Mouse (Mus musculus): ENCODE data around the gene Csf1.

Gene Csf1

DNA sequence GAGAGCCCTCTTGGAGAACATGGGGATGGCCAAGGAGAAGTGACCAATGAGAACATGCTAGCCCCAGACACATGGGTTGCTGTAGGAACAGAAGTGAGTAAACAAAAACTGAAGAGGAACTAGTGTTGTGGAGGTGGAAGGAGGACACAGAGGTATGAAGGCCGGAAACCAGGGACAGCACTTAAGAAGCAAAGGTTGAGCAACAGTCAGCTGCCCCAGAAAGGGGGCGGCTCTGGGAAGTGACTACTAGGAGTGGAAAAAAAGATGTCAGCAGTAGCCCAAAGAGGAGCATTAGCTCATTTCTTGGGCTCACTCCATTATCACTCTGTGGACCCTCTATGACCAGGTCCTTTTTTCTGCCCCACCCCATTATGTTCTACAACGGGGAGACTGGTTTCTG, 23.0 kb upstream of the Csf1 start:
- DNase-seq (ENCODE audit: low read depth, low spot score): no peak

DNA sequence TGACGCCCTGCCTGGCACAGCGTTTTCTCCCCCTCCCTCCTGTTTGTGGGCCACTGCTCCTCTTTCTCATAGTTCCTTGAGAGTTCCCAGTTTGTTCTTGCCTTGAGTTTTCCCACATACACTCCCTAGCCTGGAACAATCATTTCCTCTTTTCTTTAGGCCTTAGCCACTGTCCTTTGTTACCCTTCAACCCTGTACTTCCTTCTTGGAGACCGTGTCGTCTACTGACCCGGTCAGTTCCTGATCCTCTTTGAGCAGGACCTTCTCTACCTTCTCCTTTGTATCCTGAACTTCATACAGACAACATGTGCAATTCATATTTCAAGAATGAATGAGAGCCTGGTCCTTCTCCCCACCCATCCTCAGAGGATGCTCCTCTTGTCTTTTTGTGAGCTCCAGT, 21.0 kb upstream of the Csf1 start:
- DNase-seq (ENCODE audit: low read depth, low spot score): no peak

DNA sequence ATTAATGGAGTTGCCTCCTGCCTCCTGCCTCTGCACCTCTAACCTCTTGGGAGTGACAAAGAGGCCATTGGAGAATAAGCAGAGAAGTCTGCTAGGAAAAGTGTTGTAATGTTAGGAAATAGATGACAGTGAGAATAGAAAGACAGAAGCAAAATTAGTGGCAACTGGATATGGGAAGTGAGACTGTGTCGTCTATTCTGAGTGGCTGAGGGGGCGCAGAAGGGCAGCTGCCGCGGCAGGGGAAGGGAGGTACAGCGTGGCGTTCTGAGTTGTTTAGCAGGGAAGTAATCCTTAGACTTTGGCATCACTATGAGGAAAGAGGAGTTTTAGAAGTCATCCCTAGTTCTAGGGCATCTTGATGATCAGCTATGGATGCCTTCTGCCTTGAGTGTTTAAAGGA, 17.7 kb upstream of the Csf1 start:
- no peak for DNase-seq (ENCODE audit: low read depth, low spot score)

DNA sequence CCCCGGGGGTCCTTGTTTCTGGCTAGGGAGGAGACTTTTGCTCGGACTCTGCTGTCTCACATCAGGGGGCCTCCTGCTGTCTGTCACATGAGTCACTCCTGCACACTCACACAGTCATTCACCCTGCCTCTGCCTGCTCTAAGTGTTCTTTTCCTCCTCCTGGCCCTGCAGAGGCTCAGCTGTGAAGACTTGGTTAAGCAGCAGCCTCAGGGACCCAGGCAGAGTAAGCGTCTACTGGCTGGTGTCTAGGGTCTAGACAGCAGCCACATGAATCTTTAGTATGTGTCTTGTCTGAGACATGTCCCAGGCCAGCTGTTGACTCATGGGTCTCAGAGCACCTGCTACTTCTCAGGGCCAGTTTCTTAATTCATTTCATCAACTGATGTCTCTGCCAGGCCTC, 16.0 kb upstream of the Csf1 start:
- no peak for DNase-seq (ENCODE audit: low read depth, low spot score)

DNA sequence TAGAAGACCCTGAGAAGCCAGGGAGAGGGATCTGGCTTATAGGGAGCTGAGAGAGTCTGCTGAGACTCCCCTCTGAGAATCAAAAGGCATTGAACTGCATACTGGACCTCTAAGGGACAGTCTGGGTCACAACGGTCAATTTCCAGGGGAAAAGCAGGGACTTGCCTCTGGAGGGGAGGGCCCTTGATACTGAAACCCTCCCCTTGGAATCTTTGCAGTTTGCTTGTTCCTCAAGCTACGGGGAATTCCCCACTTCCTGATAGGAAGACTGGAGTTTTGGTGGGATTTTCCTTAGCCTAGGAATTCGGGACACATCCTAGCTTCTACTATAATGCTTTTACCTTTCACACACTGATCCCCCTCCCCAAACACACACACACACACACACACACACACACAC, 15.5 kb upstream of the Csf1 start:
- DNase-seq (ENCODE audit: low read depth, low spot score): no peak

DNA sequence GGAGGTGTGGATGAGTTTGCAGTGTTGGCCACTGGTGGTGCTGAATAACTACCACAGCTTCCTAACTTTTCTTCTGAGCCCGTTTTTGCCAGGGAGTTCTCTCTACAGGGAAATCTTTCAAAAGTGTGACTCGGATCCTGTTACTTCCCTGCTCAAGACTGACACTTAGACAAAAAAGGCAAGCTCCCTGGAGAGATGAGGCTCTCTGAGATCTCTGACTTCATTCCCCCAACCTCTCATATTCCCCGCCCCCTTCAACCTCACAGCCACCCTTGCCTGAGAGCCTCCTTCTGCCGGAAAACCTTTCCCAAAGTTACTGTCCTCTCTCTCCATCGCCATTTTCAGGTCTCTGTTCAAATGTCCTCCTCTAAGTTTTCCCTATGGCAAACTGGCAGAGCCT, 14.8 kb upstream of the Csf1 start:
- DNase-seq (ENCODE audit: low read depth, low spot score): no peak

DNA sequence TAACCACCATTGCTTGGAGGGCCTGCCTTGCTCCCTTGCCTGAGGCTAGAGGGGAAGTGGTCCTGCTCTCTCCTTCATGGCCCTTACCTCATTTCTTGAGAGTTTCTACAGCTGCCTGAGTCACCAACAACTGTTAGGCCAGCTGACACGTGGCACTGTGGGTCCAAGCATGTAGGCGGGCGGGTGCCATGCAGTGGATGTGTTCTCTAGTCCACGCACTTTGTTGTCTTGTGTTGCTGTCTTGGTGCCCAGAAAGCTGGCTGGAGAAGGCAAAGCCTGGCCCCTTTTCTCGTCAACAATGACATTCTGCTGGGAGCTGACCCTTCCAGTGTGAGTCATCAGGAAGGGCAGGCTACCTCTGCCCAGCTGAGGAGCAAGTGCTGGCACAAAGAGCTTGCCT, 12.6 kb upstream of the Csf1 start:
- no peak for DNase-seq (ENCODE audit: low read depth, low spot score)

DNA sequence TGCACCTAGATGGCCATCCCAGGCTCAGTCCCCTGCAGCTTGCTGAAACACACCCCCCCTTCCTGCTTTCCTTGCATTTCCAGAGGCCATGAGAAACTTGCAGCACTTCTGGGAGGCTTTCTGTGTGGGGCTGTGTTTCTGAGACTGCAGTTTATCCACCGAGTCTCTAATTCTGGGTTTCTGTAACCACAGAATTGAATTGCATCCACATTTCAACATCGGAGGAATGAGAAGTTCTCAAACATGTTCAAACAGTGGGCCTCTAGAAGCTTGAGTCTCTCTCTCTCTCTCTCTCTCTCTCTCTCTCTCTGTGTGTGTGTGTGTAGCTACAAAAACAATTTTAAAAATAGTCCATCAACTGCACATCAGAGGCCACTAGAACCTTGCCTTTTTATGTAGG, 9.4 kb upstream of the Csf1 start:
- DNase-seq (ENCODE audit: low read depth, low spot score): no peak

DNA sequence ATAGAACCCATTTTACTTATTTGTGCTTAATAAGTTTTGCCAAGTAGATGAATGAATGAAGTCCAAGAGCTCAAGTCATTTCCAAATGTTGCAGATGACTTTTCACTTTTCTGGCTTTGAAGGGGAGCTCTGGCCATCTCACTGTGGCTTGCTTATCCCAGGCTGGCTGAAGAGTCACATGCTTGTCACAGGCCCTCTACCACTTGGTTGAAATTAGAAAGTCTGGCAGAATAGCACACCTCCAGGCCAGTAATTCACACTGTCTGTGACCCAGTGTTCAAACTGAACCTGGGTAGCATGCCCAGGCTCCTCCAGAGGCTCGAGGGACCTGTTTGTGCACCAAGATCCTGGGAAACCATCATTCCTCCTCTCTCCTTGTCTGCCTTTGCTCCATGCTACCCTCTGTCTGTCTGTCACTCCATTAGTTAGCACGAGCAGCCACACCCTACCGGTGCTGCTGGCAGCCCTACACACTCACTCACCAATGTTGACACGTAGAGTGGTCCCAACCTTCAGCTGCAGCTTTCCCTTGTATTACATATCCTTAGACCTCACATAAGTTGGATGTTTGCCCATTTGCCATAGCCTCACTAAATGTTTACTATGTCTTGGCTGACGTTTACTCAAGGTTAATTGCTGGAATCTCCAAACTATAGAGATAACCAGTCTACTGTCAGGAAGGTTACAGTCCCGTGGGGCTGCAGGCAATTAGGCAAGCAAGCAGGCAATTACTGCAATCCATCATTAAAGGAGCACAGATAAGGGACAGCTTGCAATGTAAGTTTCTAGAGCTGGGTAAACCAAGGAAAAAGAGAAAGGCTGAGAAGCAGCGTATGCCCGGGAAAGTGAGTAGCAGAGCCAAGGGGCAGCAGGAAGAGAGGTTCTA, 8.1 kb upstream of the Csf1 start:
- no peak for DNase-seq (ENCODE audit: low read depth, low spot score)

DNA sequence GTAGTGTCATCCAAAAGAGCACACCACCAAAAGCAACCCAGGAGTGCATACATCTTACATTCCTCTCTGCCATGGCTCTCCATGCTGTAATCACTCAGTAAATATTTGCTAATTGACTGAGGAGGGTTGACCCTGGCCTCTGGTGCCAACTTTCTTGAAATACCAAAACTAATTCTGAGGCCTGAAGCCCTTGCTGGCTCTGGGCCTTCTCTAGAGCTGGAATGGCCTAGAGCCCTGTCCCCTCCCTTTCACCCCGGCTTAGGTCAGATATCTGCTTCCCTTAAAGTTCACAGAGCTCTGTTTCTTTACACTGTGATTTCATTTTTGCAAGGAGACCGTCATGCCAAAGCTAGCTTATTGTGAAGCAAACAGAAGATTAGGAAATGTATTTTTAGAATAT, 6.5 kb upstream of the Csf1 start:
- DNase-seq (ENCODE audit: low read depth, low spot score): no peak

DNA sequence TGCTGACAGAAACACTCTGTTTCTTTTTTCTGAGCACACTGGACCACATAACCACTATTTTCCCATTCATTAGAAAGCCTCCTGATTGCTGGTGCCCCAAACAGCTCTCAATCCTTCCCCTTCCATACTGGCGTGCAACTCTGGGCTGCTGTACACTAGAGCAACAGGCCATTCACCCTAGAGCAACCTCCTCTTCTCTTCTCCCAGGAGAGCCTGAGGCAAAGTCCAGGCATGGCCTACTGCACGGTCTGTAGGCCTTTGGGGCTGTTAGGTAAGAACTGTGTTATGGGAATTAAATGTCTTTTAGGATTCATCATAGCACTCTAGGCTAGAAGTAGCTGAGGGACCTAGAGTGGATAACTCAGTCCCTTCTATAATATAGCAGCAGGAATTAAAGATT, 5.7 kb upstream of the Csf1 start:
- no peak for DNase-seq (ENCODE audit: low read depth, low spot score)

DNA sequence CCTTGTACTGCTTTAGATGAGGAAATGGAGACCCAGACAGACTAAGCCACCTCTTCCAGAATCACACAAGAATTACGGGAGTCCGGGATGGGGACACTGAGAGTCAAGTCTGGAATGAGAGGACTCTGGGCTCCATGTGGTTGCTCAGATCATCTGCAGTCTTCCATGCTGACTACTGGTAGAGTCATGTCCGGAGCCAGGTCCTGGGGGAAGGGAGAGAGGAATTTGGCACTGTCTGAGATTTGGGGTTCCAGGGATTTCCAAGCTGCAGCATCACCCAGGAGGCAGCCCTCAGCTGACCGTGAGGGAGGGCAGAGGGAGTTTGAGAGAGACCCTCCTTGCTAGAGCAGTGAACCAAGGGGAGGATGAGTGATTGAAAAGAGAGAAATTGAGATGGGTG, 3.3 kb upstream of the Csf1 start:
- no peak for DNase-seq (ENCODE audit: low read depth, low spot score)

DNA sequence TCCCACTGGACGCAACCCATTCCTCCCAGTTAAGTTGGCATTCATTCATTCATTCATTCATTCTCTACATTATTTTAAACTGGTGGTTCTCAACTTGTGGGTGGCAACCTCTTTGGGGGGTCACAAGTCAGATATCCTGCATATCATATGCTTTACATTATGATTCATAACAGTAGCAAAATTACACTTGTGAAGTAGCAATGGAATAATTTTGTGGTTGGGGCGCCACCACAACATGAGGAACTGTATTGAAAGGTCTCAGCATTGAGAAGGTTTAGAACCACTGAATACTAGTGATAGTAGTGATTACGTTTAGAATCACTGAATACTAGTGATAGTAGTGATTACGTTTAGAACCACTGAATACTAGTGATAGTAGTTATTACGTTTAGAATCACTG, 1.2 kb upstream of the Csf1 start:
- no peak for DNase-seq (ENCODE audit: low read depth, low spot score)

DNA sequence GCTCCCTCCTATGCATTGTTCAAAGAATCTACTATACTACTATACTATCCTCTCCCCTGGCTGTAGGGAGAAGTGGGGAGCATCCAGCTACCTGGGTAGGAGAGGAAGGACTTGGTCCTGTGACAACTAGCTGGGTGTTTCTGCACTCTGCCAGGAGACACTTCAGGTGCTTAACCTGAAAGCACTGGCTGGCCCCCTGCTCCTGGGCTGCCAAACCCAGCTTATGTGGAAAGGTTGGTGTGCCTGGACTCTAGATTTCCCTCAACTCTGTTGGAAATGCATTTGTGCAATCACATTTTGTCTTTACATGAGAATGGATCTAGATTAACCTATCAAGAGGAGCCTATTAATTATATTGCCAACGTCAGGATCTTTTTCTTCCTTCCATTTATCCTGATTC, 502 bp upstream of the Csf1 start:
- DNase-seq (ENCODE audit: low read depth, low spot score): no peak

DNA sequence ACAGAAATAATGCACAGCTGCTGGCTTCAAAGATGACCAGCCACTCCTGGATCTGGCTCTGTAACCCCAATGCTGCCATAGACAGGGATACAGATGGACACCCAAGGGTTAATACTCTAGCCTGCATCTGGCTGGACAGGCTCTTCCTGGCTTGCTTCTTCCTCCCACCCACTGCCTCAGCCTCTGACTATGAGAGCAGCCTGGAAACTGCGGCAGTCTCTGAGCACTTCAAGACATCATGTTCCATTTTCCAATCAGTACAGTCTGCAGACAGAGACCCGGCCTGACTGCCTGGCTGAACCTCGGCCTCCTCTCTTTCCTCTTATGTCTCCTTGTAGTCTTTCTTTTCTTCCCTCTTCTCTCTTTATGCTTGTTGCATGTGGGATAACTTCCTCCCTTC, 1.6 kb downstream of the Csf1 start:
- DNase-seq (ENCODE audit: low read depth, low spot score): no peak

DNA sequence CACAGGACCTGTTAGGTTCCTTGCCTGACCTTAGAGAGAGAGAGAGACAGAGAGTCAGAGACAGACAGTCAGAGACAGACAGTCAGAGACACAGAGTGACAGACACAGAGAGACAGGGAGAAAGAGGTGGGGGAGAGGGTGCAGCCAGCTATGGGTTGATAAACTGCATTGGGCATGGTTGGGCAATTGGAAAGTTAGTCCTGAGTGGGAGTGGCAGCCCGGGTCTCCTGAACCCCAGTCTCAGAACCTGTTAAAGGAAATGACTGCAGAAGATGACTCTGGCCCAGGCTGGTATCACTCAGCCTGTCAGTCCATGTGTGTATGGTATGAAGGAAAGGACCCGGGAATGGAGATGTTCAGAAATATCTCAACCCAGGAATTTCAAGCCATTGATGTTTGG, 2.1 kb downstream of the Csf1 start:
- no peak for DNase-seq (ENCODE audit: low read depth, low spot score)

DNA sequence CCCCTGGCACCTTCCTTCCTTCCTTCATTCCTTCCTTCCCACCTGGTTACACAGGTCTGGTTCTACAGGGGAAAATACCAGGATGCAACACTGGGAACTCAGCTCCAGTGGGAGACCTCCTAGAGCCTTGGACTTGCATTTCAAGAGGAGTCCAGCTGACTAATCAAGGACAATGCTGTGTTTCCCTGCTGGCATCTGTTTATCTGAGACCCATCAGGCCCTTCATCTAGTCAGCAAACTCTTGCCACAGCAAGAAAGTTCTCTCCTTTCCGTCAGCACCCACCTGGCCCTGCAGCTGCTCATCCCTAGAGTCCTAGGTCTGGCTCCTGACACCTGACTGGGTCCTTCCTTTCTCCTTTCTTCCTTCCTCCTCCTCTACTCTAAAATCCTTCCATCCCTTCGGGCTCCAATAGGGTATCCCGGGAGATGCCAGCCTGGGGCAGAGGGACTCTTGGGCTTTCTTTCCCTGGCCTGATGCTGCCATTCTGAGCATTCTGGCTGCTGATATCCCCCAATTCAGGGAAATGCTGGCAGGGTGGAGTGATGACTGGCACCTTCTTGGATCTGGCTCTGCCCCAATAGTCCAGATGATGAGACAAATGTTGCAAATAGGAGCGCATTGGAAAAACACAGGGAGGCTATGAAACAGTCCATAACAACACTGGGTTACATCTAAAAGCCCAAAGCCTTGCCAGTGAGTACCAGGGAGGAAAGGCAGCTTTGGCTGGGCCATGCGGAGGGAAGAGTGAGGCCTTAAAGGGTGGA, 2.7 kb downstream of the Csf1 start:
- DNase-seq (ENCODE audit: low read depth, low spot score): no peak

DNA sequence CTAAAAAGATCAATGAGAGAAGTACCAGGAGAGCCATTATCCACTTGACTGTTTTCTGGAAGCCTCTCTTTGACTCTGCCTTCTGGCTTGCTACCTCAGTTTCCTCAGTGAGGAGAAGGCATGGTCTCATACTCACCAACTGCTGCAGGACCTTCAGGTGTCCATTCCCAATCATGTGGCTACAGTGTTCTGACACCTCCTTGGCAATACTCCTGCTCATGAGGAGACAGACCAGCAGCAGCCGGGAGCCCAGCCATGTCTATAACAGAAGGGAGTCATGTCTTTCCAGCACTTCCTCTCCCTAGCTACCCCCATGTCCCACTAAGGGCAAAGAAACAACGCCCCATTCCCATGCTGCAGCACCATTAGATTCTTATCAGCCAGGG, 3.8 kb downstream of the Csf1 start:
- DNase-seq (ENCODE audit: low read depth, low spot score): no peak

DNA sequence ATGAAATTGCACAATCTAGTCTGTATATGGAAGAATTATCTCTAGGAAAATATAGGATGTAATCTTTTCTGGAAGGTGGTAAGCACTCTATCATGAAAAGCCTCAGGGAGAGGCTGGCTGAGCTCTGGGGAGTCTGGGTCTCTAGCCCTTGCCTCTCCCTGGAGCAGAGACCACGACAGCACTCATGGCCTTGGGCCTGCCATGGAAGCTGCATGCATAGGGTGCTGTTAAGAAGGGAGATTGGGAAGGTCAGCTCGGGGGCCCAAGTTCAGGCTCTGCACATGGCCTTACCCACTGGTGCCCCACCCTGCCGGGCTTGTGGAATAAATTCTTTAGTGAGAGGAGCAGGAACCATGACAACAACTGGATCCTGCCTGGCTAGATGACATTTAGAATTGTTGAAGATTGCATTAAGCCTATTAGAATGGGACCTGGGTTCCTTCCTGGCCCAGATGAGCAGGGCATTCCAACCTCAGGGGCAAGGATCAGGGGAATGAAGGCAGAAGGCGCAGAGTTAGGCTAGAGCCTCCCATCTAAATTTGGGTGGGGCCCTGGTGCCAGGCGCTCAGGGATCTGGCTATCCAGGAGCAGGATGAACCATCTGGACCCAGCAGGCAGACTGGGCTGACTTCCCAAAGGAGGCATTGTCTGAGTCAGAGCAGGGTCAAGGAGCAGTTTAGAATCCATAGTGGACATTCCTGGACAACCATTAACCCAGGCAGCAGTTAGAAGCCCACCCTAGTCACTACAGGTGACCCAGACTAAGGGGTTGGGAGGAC, 4.4 kb downstream of the Csf1 start:
- no peak for DNase-seq (ENCODE audit: low read depth, low spot score)

DNA sequence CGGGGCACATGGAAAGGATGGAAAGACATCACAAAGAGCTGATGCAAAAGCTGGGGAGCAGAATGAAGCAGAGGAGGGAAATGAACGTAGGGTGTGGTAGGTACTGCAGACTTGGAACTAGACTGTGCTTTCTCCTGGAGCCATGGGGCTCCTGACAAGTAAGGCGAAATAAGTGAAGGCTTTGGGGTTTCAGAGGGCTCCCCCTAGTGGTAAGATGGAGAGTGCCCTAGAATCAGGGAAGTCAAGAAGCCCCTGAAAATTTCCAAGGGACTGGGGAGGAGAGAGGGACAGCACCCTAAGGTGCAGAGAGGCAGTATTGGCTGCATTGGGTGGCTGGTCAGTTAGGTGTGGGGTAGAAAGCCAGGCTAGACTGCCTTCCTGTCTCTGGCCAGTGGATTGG, 5.6 kb downstream of the Csf1 start:
- peak; percentile 15 for DNase-seq (ENCODE audit: low read depth, low spot score)

DNA sequence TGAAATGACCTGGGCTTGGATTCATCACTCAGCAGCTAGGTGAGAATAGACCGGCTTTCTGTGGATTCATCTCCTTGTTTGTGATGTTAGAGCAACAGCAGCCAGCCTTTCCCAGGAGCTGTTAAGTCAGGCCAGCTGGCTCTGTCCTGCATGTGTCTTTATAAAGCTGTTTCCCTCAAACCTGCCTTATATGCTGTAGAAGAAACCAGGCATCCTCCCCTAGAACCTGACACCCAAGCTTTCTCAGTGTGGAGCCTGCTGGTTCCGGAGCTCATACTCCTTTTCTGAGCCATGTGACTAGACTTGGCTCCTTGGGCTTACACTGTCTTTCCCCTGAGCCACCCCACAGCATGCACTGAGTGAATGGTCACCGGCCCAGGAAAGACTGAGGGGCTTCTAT, 8.7 kb downstream of the Csf1 start:
- DNase-seq (ENCODE audit: low read depth, low spot score): no peak

DNA sequence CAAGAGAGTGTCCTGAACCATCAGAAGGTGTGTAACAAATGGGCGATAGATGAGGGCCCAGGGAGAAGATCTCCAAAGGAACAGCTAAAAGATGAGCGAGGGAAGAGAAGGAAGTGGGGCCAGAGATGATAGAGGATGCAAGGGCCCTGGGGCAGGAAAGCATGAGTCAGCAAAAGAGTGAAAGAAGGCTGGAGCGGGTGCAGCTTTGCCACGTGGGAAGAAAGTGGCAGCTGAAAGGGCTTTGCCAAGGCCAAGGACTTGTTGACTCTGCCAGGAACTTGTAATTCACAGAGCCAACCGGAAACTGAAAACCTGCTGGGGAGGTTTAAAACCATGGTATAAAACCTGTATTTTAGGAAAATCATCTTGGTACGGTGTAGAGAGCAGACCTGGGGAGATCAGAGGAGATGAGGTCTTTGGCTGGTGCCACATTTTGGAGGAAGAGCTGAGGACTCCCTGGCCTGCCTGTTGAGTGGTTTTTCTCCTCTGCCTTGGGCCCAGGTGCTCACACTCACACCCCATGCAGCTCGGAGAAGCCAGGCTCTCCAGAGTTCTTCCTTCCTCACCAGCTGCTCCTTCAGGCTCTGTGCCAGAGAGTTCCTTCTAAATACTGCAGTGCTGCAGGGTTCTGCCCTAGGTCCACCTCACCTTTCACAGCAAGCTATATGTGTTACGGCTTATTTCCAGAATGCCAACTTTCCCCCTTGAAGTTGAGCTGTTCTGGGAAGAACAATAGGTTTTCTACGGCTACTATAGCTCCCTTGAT, 9.3 kb downstream of the Csf1 start:
- DNase-seq (ENCODE audit: low read depth, low spot score): no peak

Measured in c-Kit-negative CD71-positive TER-119-positive erythroid progenitor cells, embryonic 14.5 days (primary cell).